28 mouse cellular contexts compared by ENCODE assay signal in genomic region chr9:122100584-122101127, GRCm38 (mm10). TPM values are rescaled to one million over a fixed set of nuclear protein-coding genes. Genes with fewer than 3 reads are reported as not detected.
A peak's percentile ranks its signal among the peaks of the same experiment; 100 is the strongest.
DNase-seq lines count a peak whose midpoint lies in the region; ATAC-seq and TF ChIP-seq lines count a peak whose summit lies in the region.
"Had no signal": no experiment of that assay in that cellular context is flagged by ENCODE, and none has a peak within 500 bp of the region (broad histone marks: within the 10 kb centered on the region; RNA-seq: fewer than 3 reads in every experiment).

No protein-coding gene starts in this region.

- H3K27me3 ChIP-seq in intestine, embryonic 16.5 days (replicated peaks; ENCODE audit: control insufficient read depth, insufficient read depth, low read length): no peaks in the 10 kb centered on the region
- no peaks in the 10 kb centered on the region for H3K27me3 ChIP-seq in intestine, embryonic 15.5 days (replicated peaks)
- no peaks in the 10 kb centered on the region for H3K27me3 ChIP-seq in intestine, postnatal 0 days (replicated peaks; ENCODE audit: control insufficient read depth, insufficient read depth, low read length)
- H3K27me3 ChIP-seq in stomach, embryonic 14.5 days (ENCODE audit: control insufficient read depth, insufficient read depth, low read length): no peaks in the 10 kb centered on the region
- H3K27me3 ChIP-seq: embryonic facial prominence, embryonic 13.5 days; forebrain, embryonic 12.5 days; forebrain, embryonic 15.5 days; heart, embryonic 13.5 days had no signal

- no peak overlapping the region for H3K4me2 ChIP-seq in intestine, embryonic 16.5 days (ENCODE audit: low read depth, low read length)
- no peak overlapping the region for H3K4me2 ChIP-seq in intestine, embryonic 15.5 days (replicated peaks)
- no peak overlapping the region for H3K4me2 ChIP-seq in intestine, postnatal 0 days (replicated peaks; ENCODE audit: low read depth)
- H3K4me2 ChIP-seq in stomach, embryonic 14.5 days (replicated peaks; ENCODE audit: low read depth, low read length): no peak overlapping the region
- H3K4me2 ChIP-seq: embryonic facial prominence, embryonic 13.5 days; forebrain, embryonic 12.5 days; forebrain, embryonic 15.5 days; heart, embryonic 13.5 days; hindbrain, embryonic 14.5 days had no signal

- no peaks in the 10 kb centered on the region for H3K36me3 ChIP-seq in intestine, embryonic 16.5 days (ENCODE audit: control insufficient read depth, insufficient read depth, low read length)
- no peaks in the 10 kb centered on the region for H3K36me3 ChIP-seq in intestine, embryonic 15.5 days
- no peaks in the 10 kb centered on the region for H3K36me3 ChIP-seq in intestine, postnatal 0 days (ENCODE audit: control insufficient read depth, insufficient read depth)
- H3K36me3 ChIP-seq in stomach, embryonic 14.5 days (ENCODE audit: control insufficient read depth, insufficient read depth, low read length): no peaks in the 10 kb centered on the region
- H3K36me3 ChIP-seq: embryonic facial prominence, embryonic 10.5 days; embryonic facial prominence, embryonic 13.5 days; forebrain, embryonic 12.5 days; forebrain, embryonic 15.5 days; heart, embryonic 13.5 days had no signal

- H3K4me1 ChIP-seq in intestine, embryonic 16.5 days (ENCODE audit: control insufficient read depth, insufficient read depth, low read length): peaks cover 13% of the 10 kb centered on the region
- H3K4me1 ChIP-seq in intestine, embryonic 15.5 days (replicated peaks): peaks cover 6% of the 10 kb centered on the region
- no peaks in the 10 kb centered on the region for H3K4me1 ChIP-seq in intestine, postnatal 0 days (replicated peaks; ENCODE audit: control insufficient read depth, insufficient read depth, low read length)
- H3K4me1 ChIP-seq in stomach, embryonic 14.5 days (ENCODE audit: control insufficient read depth, insufficient read depth, low read length): no peaks in the 10 kb centered on the region; the same call in 1 of the 2 replicates
- H3K4me1 ChIP-seq: embryonic facial prominence, embryonic 10.5 days; embryonic facial prominence, embryonic 13.5 days; forebrain, embryonic 12.5 days; forebrain, embryonic 15.5 days had no signal

- no peak overlapping the region for H3K27ac ChIP-seq in intestine, embryonic 16.5 days (ENCODE audit: low read length)
- H3K27ac ChIP-seq in intestine, embryonic 15.5 days: no peak overlapping the region
- H3K27ac ChIP-seq in intestine, postnatal 0 days (ENCODE audit: low read depth, low read length): no peak overlapping the region
- H3K27ac ChIP-seq in stomach, embryonic 14.5 days (ENCODE audit: low read length): no peak overlapping the region
- H3K27ac ChIP-seq: embryonic facial prominence, embryonic 10.5 days; embryonic facial prominence, embryonic 13.5 days; forebrain, embryonic 12.5 days; forebrain, embryonic 15.5 days; heart, embryonic 13.5 days; hindbrain, embryonic 14.5 days; hindbrain, postnatal 0 days had no signal

- peak; percentile 12; the same call in 1 of the 2 replicates for ATAC-seq in intestine, embryonic 16.5 days
- ATAC-seq in intestine, embryonic 15.5 days: no peak
- peak; percentile 50; the same call in 1 of the 2 replicates for ATAC-seq in intestine, postnatal 0 days
- ATAC-seq in stomach, embryonic 14.5 days (ENCODE audit: insufficient number of reproducible peaks, insufficient read depth, low FRiP score, low read depth): peak; percentile 59
- ATAC-seq in monocyte, adult 5-6 weeks (replicated peaks; ENCODE audit: insufficient number of reproducible peaks, low FRiP score, low TSS enrichment, poor library complexity, severe bottlenecking): no peak
- ATAC-seq: activated CD4-positive, CD25-positive, alpha-beta regulatory T cell, adult 4 months; CD4-positive, CD25-positive, alpha-beta regulatory T cell, adult 4 months; forebrain, embryonic 15.5 days; hindbrain, postnatal 0 days had no signal

- DNase-seq in A20 (ENCODE audit: low read depth, low spot score): peak; percentile 52
- no peak for DNase-seq in kidney, adult 11 months
- DNase-seq in retina, postnatal 1 day: no peak
- DNase-seq: adrenal gland, adult 8-10 months; adrenal gland, postnatal 25 days; cerebellum, adult 11-12 months; cerebellum, adult 8-10 months; cerebellum, postnatal 10 days; cerebellum, postnatal 36 days; embryo, embryonic 11 days; gastrocnemius, postnatal 10 days; heart, postnatal 14 days; heart, postnatal 4 days had no signal

- H3K9ac ChIP-seq in intestine, embryonic 16.5 days (ENCODE audit: low read depth, low read length): no peak overlapping the region
- H3K9ac ChIP-seq in intestine, embryonic 15.5 days: no peak overlapping the region
- no peak overlapping the region for H3K9ac ChIP-seq in intestine, postnatal 0 days (ENCODE audit: low read depth, low read length)
- H3K9ac ChIP-seq in stomach, embryonic 14.5 days (replicated peaks; ENCODE audit: low read depth, low read length): no peak overlapping the region
- H3K9ac ChIP-seq: embryonic facial prominence, embryonic 13.5 days; forebrain, embryonic 12.5 days; forebrain, embryonic 15.5 days; heart, embryonic 13.5 days; hindbrain, embryonic 14.5 days had no signal

- no peak for TF ChIP-seq CTCF in intestine, postnatal 0 days (IDR thresholded peaks at IDR 0.05; ENCODE audit: low read depth)

- no peak overlapping the region for H3K4me3 ChIP-seq in intestine, embryonic 16.5 days (ENCODE audit: low read length)
- H3K4me3 ChIP-seq in intestine, embryonic 15.5 days (replicated peaks): no peak overlapping the region
- no peak overlapping the region for H3K4me3 ChIP-seq in intestine, postnatal 0 days (ENCODE audit: low read depth, low read length)
- H3K4me3 ChIP-seq in stomach, embryonic 14.5 days (ENCODE audit: low read depth, low read length): no peak overlapping the region
- H3K4me3 ChIP-seq: embryonic facial prominence, embryonic 10.5 days; embryonic facial prominence, embryonic 13.5 days; erythroblast, embryonic 14.5 days; forebrain, embryonic 12.5 days; forebrain, embryonic 15.5 days; heart, embryonic 13.5 days had no signal

- H3K9me3 ChIP-seq in intestine, embryonic 16.5 days (ENCODE audit: control insufficient read depth, low read length): no peaks in the 10 kb centered on the region
- H3K9me3 ChIP-seq in intestine, embryonic 15.5 days: no peaks in the 10 kb centered on the region
- no peaks in the 10 kb centered on the region for H3K9me3 ChIP-seq in intestine, postnatal 0 days (ENCODE audit: control insufficient read depth)
- no peaks in the 10 kb centered on the region for H3K9me3 ChIP-seq in stomach, embryonic 14.5 days (ENCODE audit: control insufficient read depth, low read depth, low read length)
- H3K9me3 ChIP-seq: embryonic facial prominence, embryonic 10.5 days; embryonic facial prominence, embryonic 13.5 days; forebrain, embryonic 12.5 days; forebrain, embryonic 15.5 days; heart, embryonic 13.5 days had no signal

RNA-seq across cellular contexts. Expression of gene Snrk, which starts 16.4 kb away (rescaled TPM):
- 45.5 and 48.7 TPM in 2 replicates for polyA plus RNA-seq in intestine, embryonic 16.5 days (2015; fragmentation: Nextera tagmentation; extraction: Ambion mirVana)
- polyA plus RNA-seq in intestine, embryonic 15.5 days (2015; fragmentation: Nextera tagmentation; extraction: Ambion mirVana): 46.1 and 49.4 TPM in 2 replicates
- 35.4 and 35.6 TPM in 2 replicates for polyA plus RNA-seq in intestine, postnatal 0 days (2015; fragmentation: Nextera tagmentation; extraction: Ambion mirVana)
- polyA plus RNA-seq in stomach, embryonic 14.5 days (2014; fragmentation: Nextera tagmentation; extraction: Ambion mirVana): 37.2 and 40.3 TPM in 2 replicates
- 72.7 to 80.3 TPM (median 79.6 TPM) in 3 replicates for total RNA-seq in monocyte, adult 5-6 weeks (2017)

Comparison
In these comparisons a context has a peak if more than half of its experiments do, and no peak if none do; other contexts are left out.
1. ATAC-seq: peak in intestine, embryonic 16.5 days (single experiment), intestine, postnatal 0 days (single experiment) and stomach, embryonic 14.5 days (single experiment); none in intestine, embryonic 15.5 days (single experiment) and monocyte, adult 5-6 weeks (single experiment).